Mouse (Mus musculus) ES-E14 (cell line): ENCODE data around the gene Stat6. TPM values are rescaled to one million over a fixed set of nuclear protein-coding genes. Genes with fewer than 3 reads are reported as not detected.
"Not testable (repeated sequence)": the region's sequence is repeated elsewhere in the genome, so short reads cannot be mapped to it uniquely, and the experiment has no call there.

Experiments
- DNase-seq: peaks from one replicate; pipeline ENCODE4 v3.0.0-alpha.2; 2013; ENCODE audit warnings: low read depth, low spot score
- H3K27ac ChIP-seq: 2 replicates; pipeline ENCODE4 v1.5.1; 2012; ENCODE audit warnings: low read depth, mild to moderate bottlenecking, low read length, moderate library complexity, mixed read lengths; ENCODE audit not compliant: poor library complexity, insufficient read depth, severe bottlenecking
- H3K36me3 ChIP-seq: 2 replicates; pipeline ENCODE4 v1.6.1; 2012; ENCODE audit warnings: mild to moderate bottlenecking, low read length, moderate library complexity, mixed read lengths; ENCODE audit not compliant: control insufficient read depth, poor library complexity, insufficient read depth, severe bottlenecking
- H3K4me1 ChIP-seq, 2 experiments: fragments of 150-350 bp in 1 of 2; sonication (generic) in 1 of 2; 2 replicates each; pipeline ENCODE4 v1.6.1; 2012; ENCODE audit warnings: low read length in 2 of 2, mild to moderate bottlenecking in 1 of 2, mixed read lengths in 1 of 2; ENCODE audit not compliant: control insufficient read depth in 2 of 2, insufficient read depth in 2 of 2, poor library complexity in 1 of 2
- H3K4me3 ChIP-seq, 2 experiments: fragments of 150-350 bp in 1 of 2; sonication (generic) in 1 of 2; 2 replicates each; pipeline ENCODE4 v1.5.1; 2012; ENCODE audit warnings: low read length in 2 of 2, low read depth in 1 of 2, mild to moderate bottlenecking in 1 of 2, mixed read lengths in 1 of 2; ENCODE audit not compliant: insufficient read depth in 1 of 2, poor library complexity in 1 of 2, severe bottlenecking in 1 of 2
- H3K9ac ChIP-seq: 2 replicates; pipeline ENCODE4 v1.6.1; 2012; ENCODE audit warnings: low read depth, mild to moderate bottlenecking, low read length, mixed read lengths; ENCODE audit not compliant: poor library complexity, insufficient read depth, severe bottlenecking
- H3K9me3 ChIP-seq: fragments of 150-350 bp; sonication (generic); 2 replicates; pipeline ENCODE4 v1.6.1; 2012; ENCODE audit warnings: low read depth, mild to moderate bottlenecking, low read length; ENCODE audit not compliant: control insufficient read depth, insufficient read depth
- CHD2 ChIP-seq: IDR thresholded peaks from 2 replicates; pipeline ENCODE4 v1.6.1; 2014; ENCODE audit warnings: mild to moderate bottlenecking, low read depth, low read length, inconsistent platforms
- HCFC1 ChIP-seq: IDR thresholded peaks from 2 replicates; pipeline ENCODE4 v1.6.1; 2012; ENCODE audit warnings: low read length, inconsistent platforms, borderline replicate concordance; ENCODE audit not compliant: insufficient read depth
- MAFK ChIP-seq: IDR thresholded peaks from 2 replicates; pipeline ENCODE4 v1.6.1; 2014; ENCODE audit warnings: mild to moderate bottlenecking, low read depth, low read length, inconsistent platforms; ENCODE audit not compliant: insufficient read depth
- ZC3H11A ChIP-seq: IDR thresholded peaks from 2 replicates; pipeline ENCODE4 v1.6.1; 2012; ENCODE audit warnings: low read depth, mild to moderate bottlenecking, inconsistent platforms, low read length, borderline replicate concordance
- ZNF384 ChIP-seq: IDR thresholded peaks from 2 replicates; pipeline ENCODE4 v1.6.1; 2012; ENCODE audit warnings: low read depth, low read length, inconsistent platforms
- in situ Hi-C, 2 experiments: fragments of 600-800 bp; cut with MboI; formaldehyde crosslinking; loops; one replicate each; pipeline ENCODE4 v1.15.1; 2025; ENCODE audit warnings: low sequenced_read_pairs in 2 of 2, inconsistent platforms in 1 of 2; ENCODE audit not compliant: unreplicated experiment in 2 of 2
- total RNA-seq: library from RNA; depleted of rRNA; stranded (reverse); fragments of 300-350 nt; gene quantifications from 2 replicates; pipeline ENCODE4 v1.2.3, GENCODE M21; 2012

Gene Stat6
- total RNA-seq, 1 experiment, result 18.6 TPM

- H3K4me1 ChIP-seq, result peaks cover 0 to 11% of the 10 kb centered on the region in 2 experiments; a peak in 1 of 4 replicates
Measured at GRCm38 (mm10) chr10:127652906-127653638, 10.3 kb downstream of the Stat6 start.

DNA sequence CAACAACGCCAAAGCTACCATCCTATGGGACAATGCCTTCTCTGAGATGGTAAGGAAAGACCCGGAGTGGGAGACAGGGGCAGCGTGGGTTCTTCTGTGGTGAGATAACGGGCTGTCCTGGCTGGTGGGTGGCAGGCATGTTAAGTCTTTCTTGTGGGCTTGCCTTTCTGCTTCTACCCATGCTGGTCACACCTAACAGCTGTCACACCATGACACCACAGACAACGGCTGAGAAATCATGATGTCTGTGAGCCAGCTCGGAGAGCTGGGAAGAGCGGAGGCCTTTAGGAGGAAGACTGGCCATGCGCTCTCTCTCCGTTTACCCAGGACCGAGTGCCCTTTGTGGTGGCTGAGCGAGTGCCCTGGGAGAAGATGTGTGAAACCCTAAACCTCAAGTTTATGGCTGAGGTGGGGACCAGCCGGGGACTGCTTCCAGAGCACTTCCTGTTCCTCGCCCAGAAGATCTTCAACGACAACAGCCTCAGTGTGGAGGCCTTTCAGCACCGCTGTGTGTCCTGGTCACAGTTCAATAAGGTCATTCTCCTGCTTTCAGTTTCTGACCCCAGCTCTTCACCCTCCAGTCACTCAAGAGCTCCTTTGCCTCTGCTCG lies 12.3 kb downstream of the Stat6 start:
- H3K36me3 ChIP-seq, result peaks cover 8% of the 10 kb centered on the region
- no peak overlapping the region for H3K4me3 ChIP-seq
- peaks cover 0 to 15% of the 10 kb centered on the region in 2 experiments; a peak in 1 of 4 replicates for H3K4me1 ChIP-seq
- H3K9ac ChIP-seq, result no peak overlapping the region
- DNase-seq, result no peak
- no peak overlapping the region for H3K27ac ChIP-seq
- TF ChIP-seq CHD2, result no peak
- TF ChIP-seq HCFC1, result no peak
- TF ChIP-seq MAFK, result no peak
- no peak for TF ChIP-seq ZC3H11A
- TF ChIP-seq ZNF384, result no peak
- in situ Hi-C loops, result no loop called here
- no peaks in the 10 kb centered on the region for H3K9me3 ChIP-seq

More at GRCm38 (mm10) chr10:127652906-127653638, 10.3 kb downstream of the Stat6 start:
- H3K4me3 ChIP-seq, result peak overlapping the region; percentile 49 to 68
- H3K27ac ChIP-seq, result peak overlapping the region; percentile 35; the same call in 1 of the 2 replicates
- no peaks in the 10 kb centered on the region for H3K9me3 ChIP-seq
- no peak for TF ChIP-seq ZC3H11A
- TF ChIP-seq HCFC1, result 0 out of 2 replicates have a peak, but pooled peaks have one; percentile 33
- H3K36me3 ChIP-seq, result no peaks in the 10 kb centered on the region
- H3K9ac ChIP-seq, result peak overlapping the region; percentile 77; the same call in 1 of the 2 replicates
- no peak for DNase-seq
- in situ Hi-C loops, result no loop called here

DNA sequence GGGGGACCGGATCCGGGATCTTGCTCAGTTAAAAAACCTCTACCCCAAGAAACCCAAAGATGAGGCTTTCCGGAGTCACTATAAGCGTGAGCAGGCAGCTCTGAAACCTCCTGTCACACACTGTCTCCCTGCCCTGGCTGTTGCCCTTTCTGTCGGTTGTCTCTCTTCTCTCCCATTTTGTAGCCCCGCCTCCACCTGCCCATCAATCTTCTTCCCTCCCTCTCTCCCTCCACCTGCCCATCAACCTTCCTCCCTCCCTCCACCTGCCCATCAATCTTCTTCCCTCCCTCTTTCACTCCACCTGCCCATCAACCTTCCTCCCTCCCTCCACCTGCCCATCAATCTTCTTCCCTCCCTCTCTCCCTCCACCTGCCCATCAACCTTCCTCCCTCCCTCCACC lies 14.8 kb downstream of the Stat6 start:
- H3K27ac ChIP-seq, in situ Hi-C loops, H3K9me3 ChIP-seq, DNase-seq, H3K36me3 ChIP-seq: not testable (repeated sequence)
- H3K4me3 ChIP-seq, result peak overlapping the region; percentile 71 to 93
- peaks cover 0 to 22% of the 10 kb centered on the region in 2 experiments; a peak in 2 of 4 replicates for H3K4me1 ChIP-seq
- H3K9ac ChIP-seq, result peak overlapping the region; percentile 49; the same call in 1 of the 2 replicates

DNA sequence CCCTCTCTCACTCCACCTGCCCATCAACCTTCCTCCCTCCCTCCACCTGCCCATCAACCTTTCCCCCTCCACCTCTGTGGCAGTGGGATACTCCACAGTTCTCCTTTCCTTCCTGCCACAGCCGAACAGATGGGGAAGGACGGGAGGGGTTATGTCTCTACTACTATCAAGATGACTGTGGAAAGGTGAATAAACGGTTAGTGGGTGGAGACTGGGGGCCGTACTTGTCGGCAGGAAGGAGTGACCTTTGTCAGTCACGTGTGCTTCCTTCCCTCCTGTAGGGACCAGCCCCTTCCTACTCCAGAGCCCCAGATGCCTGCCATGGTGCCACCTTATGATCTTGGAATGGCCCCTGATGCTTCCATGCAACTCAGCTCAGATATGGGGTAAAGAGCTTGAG lies 15.3 kb downstream of the Stat6 start:
- H3K4me3 ChIP-seq, result peak overlapping the region; percentile 71 to 93
- peaks cover 9% of the 10 kb centered on the region for H3K36me3 ChIP-seq
- H3K9me3 ChIP-seq, result no peaks in the 10 kb centered on the region
- H3K9ac ChIP-seq, result peak overlapping the region; percentile 78
- 0 out of 2 replicates have a peak overlapping the region, but pooled peaks have one; percentile 50 for H3K27ac ChIP-seq
- no peak for DNase-seq
- no peak for TF ChIP-seq ZC3H11A
- TF ChIP-seq HCFC1, result no peak
- TF ChIP-seq CHD2, result no peak
- no peak for TF ChIP-seq ZNF384
- no peak for TF ChIP-seq MAFK
- in situ Hi-C loops, result no loop called here
- peaks cover 0 to 27% of the 10 kb centered on the region in 2 experiments; a peak in 2 of 4 replicates for H3K4me1 ChIP-seq
